Mouse (Mus musculus) CD4-positive helper T cell, adult 2 months (primary cell): ENCODE measurements around the gene Olfr873.
"Not testable (repeated sequence)": the region's sequence is repeated elsewhere in the genome, so short reads cannot be mapped to it uniquely, and the experiment has no call there.

Source experiments
- DNase-seq: peaks from one replicate; pipeline ENCODE4 v3.0.0-alpha.2; 2012; ENCODE audit warnings: low read depth, missing footprints, low spot score

The Olfr873 gene

GRCm38 (mm10) chr9:20298232-20298631 lies at the start of gene Olfr873:
Gene Olfr873, plus strand, starts transcription at chr9:20298532.
- no peak for DNase-seq

- no peak for DNase-seq
These were observed 16.3 kb upstream of the Olfr873 start, which contains the start of gene Olfr39 for GRCm38 (mm10) chr9:20282051-20282450. Gene Olfr39, plus strand, starts transcription at chr9:20282351.

GRCm38 (mm10) chr9:20295562-20295961 lies 2.8 kb upstream of the Olfr873 start:
- DNase-seq: not testable (repeated sequence)

- no peak for DNase-seq
These were observed 37.7 kb downstream of the Olfr873 start, which contains the start of gene Olfr18 for GRCm38 (mm10) chr9:20335994-20336393. Gene Olfr18, minus strand, starts transcription at chr9:20336094.

GRCm38 (mm10) chr9:20348501-20348900 lies 50.2 kb downstream of the Olfr873 start:
- no peak for DNase-seq
